Mouse (Mus musculus) kidney, adult 18-20 months (tissue): ENCODE measurements around the gene Ulk4.
A peak's percentile ranks its signal among the peaks of the same experiment; 100 is the strongest.
"Not testable (repeated sequence)": the region's sequence is repeated elsewhere in the genome, so short reads cannot be mapped to it uniquely, and the experiment has no call there.

Source experiments
- DNase-seq: peaks from one replicate; pipeline ENCODE4 v3.0.0; 2021

The Ulk4 gene

DNA sequence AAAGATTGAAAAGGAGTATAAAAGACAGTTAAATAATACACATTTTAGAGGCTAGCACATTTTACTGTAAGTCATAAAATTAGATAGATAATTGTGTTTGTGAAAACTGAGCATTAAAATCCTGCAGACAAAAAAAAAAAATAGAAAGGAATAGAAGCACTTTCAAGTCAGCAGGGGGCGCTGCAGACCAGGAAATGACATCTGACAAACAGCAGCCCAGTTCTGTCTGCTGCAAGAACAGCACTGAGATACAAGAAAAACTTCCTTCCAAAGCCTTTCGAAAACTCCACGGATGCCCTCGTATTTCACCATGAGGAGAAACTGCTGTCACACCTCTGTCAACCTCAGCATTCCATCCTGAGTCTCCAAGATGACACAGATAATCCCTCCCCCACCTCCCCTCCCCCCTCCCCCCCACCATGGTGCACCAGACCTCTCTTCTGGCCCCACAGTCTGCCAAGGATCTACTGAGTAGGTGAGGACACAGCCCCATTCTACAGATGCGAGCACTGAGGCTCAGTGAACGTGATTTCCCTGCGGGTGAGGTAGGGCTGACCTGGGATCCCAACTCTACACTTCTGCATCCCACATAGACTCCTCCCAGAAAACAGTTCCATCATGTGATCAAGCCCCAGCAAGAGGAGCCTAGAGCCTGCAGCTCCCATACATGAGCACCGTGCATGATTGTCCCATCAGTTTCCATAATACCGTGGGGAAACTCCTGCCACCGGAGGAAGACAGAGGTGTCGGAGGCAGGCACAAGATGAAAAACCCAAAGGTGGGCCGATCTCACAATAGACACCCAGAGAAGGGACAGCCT is 28.8 kb downstream of the Ulk4 start:
- DNase-seq = peak; percentile 88

DNA sequence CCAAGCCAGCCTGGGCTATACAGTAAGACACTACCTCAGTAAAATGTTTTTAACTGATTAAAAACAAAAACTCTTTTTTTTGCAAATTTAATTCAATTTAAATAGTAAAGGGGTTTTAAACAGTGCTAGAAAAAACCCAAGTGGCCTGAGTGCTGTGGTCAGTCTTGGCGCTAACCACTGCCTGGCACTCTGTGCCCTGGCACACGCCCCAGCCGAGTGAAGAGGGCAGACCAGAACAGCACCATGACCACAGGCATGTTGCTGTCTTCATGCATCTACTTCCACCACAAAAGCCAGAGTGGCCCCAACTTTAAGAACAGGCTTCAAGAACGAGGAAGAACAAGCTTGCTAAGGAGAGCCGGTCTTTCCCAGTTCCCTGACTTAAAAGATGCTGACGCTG is 29.9 kb downstream of the Ulk4 start:
- no peak for DNase-seq

DNA sequence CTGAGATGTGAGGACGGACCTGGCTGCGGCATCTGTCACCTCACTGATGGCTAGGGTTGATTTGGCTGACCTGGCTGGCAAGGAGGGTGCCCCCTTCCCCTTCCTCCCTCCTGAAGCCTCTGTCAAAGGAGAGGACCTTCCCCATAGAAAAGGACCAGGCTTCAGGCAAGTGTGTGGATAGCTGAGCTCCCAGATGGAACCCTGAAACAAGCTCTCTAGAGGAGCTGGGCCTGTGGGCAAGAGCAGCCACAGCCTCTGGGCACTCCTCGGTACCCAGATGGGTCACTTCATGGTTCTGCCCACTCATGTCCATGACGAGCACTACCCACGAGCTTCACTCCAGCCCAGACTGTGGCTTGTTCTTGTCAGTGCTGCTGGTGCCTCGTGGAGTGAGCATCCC is 34.7 kb downstream of the Ulk4 start:
- no peak for DNase-seq

DNA sequence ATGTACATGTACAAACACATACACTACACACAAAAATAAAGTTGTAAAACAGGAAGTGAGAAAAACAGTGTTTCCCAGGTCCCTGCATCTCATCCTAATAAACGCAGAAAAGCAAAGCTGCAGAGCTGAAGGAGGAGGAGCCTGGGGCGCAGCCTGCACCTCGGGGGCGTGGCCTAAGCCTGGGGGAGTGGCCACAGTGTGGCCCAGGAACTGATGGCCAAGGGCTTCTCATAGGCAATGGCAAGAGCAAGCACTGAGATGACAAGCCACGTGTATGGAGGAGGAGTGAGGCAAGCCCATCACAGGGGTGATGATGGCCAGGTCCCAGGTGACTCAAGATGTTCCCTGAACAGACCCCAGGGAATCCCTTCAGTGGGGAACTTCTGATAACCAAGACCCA is 35.2 kb downstream of the Ulk4 start:
- no peak for DNase-seq

DNA sequence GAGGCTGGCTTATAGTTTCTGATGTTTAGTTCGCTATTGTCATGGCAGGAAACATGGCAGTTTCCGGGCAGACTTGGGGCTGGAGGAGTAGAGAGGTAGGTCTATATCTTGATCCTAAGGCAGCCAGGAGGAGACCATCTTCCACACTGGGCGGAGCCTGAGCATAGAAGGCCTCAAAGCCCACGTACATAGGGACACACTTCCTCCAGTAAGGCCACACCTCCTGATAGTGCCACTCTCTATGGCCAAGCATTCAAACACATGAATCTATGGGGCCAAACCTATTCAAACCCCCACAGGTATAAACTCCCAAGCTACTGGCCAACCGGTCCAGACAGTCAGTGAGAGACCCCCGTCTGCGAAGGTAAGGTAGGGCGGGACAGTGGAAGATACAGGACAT is 35.6 kb downstream of the Ulk4 start:
- no peak for DNase-seq

DNA sequence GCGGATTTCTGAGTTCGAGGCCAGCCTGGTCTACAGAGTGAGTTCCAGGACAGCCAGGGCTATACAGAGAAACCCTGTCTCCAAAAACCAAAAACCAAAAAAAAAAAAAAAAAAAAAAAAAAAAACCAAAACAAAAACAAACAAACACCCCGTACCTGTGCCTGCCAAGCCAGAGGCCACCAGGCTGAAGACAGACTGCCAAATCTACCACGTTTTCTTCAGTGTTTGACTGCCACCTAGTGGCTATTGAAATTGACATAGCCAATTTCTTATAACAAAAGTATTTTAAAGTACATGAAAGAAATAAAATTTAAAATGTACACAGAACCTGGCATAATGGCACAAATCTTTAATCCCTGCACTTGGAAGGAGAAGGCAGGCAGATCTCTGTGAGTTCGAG is 36.8 kb downstream of the Ulk4 start:
- peak; percentile 16 for DNase-seq

DNA sequence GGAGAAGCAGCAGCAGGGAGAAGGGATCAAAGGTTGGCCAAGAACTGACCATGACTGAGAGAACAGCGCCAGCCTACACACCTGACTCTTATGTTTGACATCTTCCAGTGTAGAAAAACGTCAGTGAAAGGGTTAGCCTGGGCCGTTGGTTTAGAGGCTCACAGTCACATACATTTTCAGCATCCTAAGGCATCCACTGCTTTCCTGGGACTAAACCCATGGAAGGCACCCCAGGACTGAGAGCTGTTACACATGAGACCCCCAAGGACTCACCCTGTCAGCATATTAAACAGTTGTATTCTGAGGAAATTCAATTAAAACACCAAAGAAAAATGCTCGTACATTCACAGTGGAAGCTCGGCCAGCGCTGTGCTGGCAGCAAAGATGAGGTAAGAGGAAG is 37.4 kb downstream of the Ulk4 start:
- no peak for DNase-seq

DNA sequence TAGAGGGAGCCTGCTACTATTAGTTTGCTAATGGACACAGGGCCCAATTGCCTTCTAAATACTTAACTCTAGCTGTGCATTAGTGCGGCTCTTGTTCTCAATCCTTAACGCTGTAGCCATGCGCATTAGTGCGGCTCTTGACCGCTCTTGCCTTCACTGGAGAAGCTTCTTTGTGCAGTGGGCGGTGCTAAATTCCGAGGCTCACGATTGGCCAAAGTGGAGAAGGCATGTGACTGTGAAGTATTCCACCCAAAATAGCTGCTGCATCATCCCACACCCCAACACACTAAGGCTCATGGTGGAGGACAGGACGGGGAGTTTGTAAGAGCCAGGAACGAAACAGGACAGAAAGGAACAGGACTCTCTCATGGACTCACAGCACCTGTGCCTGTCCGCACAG is 58.4 kb downstream of the Ulk4 start:
- no peak for DNase-seq

DNA sequence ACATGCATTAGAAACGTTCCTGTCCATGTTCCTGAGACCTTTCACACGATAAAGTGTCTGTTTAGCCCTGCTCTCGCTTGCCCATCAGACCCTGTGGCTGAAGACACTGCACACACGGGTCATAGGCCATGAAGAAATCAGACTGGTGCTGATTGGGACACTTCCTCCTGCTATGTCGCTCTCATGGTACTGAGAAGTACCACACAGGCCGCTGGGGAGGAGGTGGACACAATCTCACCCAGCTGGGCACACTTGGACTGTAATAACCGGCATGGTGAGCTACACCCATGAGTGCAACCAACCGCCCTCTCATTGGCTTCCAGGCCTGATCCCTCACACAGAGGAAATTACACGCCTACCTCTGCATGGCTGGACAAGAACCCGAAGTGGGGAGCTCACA is 58.8 kb downstream of the Ulk4 start:
- no peak for DNase-seq

DNA sequence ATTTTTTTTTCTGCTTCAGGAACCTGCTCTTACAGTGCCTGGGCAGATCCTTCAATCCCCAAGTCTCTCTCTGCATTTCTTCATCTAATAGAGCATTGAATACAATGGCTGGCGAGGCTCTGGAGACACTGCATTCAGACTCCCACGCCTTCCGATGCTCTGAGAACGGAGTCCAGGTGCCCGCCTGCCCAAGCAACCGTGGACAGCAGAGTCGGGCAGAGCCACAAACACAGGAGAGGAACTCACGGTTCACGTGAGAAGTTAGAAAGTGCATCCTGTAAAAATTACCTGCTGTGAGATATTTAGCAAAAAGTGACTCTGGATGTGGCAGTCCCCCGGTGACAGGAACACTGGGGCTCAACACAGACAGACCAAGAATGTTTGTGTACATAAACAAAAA is 59.3 kb downstream of the Ulk4 start:
- no peak for DNase-seq

DNA sequence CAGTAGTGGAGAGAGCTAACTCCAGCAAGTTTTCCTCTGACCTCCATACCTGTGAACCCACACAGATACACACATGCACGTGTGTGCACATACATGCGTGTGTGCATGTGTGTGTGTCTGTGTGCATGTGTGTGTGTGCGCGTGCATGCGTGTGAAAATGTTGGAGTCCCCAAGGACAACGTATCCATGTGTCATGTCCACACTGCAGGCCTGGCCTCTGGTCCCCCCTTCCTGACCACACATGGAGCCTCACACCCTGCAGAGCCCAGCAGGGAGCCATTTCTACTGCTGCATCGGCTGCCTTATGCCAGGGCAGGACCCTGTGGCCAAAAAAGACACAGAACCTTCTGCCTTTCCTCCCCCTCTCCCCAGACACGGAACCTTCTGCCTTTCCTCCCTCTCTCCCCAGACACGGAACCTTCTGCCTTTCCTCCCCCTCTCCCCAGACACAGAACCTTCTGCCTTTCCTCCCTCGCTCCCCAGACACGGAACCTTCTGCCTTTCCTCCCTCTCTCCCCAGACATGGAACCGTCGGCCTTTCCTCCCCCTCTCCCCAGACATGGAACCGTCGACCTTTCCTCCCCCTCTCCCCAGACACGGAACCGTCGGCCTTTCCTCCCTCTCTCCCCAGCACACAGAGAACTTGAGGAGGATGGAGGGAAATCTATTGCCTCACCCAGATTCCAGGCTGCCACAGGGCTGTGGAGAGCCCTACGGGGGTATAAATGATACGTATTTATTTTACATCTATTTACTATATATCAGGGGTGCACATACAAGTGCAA is 60.3 kb downstream of the Ulk4 start:
- no peak for DNase-seq

DNA sequence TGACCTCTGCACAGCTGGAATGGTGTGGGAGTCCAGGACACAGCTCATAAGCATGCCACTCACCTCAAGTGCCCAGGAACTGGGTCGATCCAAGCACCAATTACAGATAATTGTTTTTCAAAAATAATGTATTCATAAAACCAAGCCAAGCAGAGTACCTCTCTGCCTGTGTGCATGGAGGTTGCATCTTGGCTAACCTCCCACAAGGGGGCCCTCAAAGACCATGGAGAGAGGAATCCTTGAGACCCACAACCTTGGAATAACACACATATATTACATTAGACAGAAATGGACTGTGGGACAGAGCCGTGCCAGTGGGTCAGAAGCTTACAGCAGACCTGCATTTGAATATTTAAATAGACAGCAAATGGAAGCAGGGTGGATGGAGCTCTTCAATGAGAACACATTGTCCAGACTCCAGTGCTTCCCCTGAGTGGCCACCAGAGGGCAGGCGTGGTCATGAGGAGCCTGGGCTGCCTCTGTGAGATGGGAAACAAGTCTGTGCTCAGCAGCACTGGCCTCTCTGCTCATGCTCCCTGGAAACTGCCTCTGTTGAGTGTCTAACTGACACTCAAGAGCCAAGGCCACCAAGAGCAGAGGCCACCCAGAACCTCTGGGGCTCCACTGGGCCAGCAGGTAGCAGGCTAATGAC is 61.5 kb downstream of the Ulk4 start:
- peak; percentile 60 for DNase-seq

DNA sequence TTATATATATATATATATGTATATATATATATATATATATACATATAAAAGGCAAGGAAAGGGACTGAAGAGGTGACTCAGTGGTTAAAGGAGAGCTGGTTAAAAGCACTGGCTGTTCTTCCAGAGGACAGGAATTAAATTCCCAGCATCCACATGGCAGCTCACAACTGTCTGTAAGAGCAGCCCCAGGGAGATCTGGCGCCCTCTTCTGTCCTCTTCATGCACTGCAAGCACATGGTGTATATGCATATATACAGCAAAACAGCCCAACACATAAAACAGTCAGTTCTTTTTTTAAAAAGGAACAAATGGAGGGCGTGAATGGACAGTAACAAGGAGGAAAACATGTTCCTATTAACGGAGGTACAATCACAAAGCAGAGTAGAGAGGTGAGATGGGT is 64.7 kb downstream of the Ulk4 start:
- no peak for DNase-seq

DNA sequence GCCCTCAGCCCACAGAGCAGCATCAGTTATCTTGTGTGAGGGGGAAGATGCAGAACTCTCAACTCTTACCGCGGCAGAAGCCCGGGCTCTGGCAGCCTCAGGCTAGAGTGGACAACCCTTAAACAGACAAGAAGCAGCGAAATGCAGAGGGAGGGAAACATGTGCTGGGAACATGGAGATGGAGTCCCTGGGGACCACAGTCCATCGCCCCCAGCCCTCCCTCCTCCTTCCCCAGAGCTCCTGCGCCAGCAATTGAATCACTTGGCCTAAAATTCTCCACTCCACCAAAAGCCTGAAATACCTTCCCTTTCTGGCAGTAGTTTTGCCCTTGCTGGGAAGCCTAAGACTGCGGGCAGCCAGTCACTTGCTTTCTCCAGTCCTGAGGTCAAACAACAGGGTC is 72.0 kb downstream of the Ulk4 start:
- no peak for DNase-seq

DNA sequence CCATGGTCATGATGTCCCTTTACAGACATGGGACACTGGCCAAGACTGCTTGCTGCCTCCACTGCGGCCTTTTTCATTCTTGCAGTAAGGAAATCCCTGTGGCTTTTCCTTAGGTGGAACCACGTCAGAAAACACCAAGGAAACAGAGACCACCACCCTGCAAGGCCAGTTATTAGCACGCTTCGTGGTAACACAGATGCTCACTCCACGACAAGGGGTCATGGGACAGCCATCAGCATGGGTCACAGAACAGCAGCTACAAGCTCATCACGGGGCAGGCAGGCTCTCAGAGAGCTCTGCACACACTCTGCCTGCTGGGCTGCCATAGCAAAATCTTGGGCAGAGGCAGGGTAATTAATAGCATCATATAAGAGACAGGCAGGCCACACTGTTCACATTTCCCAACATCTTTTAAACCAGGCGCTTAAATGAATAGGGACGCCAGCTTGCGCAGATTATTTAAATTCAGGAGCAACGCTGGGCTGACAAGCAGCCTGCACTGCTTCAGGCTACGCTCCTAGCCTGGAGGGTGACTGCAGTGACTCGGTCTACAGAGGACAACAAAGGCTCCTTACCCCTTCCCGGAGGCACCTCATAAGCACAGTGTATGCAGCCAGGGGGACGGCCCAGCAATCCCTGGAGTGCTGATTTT is 72.7 kb downstream of the Ulk4 start:
- no peak for DNase-seq

DNA sequence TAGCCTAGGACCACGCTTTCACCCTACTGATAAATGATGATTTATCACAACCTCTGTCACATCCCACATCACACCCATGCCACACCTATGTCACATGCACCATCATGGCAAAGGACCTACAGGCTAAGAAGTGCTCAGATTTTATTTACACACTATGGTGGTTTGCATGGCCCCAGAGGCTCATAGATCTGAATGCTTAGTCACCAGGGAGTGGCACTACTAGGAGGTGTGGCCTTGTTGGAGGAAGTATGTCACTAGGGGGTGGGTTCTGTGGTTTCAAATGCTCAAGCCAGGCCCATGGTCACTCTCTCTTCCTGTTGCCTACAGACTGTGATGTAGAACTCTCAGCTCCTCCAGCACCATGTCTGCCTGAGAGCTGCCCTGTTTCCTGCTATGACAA is 73.3 kb downstream of the Ulk4 start:
- no peak for DNase-seq

DNA sequence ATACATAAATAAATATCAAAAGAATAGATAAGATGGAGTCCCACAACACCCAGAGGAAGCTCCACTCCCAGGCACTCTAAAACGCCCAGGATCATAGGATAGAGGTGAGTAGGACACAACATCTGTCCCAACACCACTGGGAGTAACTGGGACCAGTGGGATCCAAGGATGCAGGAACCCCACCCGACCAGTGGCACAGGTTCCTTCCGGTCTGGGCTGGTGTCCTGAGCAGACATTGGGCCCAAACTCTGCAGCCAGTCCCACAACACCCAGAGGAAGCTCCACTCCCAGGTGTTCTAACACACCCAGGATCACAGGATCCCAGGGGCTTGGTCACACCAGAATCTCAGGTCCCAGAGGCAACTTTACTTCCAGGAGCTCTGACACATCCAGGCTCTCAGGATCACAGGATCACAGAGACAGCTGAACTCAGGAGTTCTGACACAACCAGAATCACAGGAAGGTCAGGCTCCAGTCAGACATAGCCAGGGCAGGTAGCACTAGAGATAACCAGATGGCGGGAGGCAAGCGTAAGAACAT is 77.8 kb downstream of the Ulk4 start:
- DNase-seq = not testable (repeated sequence)

DNA sequence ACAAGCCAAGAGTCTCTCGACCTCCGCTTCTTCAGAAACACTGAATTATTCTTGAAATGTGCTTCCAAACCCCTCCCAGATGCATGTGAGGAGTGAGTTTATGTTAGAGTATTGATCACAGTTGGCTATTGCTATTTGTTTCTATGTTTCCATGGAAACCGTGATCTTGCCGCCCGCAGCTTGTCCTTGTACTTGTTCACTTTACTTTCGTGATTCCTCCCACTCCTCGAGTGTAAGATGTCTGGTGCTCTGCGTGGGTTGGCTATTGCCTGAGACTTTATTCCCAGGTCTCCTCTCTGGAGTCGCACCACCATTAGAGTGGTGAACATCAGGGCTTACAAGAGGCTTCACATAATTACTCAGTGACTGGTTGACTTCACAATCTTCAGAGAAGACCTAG is 80.5 kb downstream of the Ulk4 start:
- no peak for DNase-seq

DNA sequence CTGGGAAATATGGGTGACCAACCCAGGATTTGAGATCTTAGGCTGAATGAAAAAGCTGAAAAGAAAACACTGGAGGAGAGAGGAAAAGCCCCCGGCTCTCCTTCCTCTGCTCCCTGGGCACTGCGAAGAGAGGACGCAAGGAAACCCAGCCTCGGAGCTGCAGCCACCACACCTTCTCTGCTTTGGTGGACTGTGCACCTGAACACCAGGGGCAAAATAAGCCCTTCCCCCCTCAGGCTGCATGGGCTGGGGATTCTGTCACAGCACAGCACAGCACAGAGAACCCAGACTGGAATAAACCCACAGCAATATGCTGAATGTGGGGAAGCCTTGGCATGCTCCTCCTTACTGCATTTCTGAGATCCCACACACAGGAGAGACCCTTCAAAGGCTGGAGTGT is 81.9 kb downstream of the Ulk4 start:
- no peak for DNase-seq

DNA sequence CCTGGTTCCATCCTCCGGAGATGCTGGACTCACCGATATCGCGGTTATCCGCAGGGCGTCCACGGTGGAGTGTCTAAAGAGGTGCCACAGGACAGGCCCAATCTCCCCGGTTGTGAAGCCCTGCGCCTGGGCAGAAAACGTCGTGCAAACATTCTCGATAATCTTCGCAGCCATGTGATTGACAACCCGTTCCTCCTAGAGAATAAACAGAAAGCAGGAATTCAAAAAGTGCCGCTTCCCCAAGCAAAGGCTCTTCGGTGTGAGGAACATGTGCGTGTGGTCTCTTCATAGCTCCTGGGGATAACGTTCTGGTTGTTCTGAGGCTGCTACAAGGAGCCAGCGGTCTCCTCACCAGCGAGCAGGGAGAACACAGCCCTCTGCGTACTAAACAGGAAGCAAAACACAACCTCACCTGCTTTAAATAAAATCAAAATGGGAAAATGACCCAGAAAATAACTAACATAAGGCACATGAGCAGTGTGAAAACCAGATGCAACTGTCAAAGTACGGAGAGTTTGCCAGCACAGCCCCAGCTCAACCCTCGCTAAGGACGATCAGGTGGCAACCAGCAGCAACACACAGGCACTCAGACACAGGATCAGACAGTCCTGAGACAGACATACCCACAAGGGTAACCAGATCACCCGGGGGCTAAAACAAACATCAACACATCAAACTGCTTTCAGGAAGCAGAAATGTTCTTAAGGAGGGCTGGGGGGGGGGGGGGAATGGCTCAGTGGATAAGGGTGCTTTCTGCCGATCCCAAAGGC is 84.2 kb downstream of the Ulk4 start:
- DNase-seq = no peak

DNA sequence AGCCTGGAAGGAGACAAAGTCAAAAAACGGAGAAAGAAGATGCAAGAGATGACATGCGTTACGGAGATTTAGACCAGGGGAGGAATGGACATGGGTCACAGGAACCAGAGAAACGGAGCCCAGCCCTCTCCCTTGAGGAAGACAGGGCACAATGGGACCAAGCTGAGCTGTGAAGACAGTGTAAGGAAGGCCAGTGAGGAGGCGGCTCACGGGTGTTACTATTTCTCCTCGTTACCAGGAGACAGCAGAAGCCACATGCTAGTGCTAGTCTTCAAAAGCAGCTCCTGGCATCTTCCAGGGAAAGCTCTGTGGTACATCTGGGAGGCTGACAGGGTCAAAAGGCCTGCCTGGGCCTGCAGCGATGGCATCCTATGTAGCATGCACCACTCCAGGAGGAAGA is 89.2 kb downstream of the Ulk4 start:
- DNase-seq = no peak

DNA sequence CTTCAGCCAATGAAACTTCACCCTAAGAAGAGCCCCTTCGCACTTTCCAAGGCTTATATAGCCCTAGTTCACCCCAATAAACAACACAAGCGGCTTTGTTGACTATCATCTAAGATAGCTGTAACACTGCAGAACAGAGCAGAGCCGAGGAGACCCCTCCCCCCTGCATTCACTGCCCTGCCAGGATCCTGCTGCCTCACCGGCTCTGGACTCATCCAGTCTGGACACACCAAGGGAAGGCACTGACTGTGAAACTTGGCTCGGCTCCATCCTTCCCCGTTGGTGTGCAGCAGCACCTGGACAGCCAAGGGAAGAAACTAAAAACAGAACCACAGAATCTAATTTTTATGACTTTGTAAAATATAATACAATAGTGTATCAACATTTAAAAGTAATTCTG is 91.2 kb downstream of the Ulk4 start:
- peak; percentile 10 for DNase-seq
